Mouse (Mus musculus) liver, embryonic 15.5 days (tissue): ENCODE results near the gene Zfp352. TPM values are rescaled to one million over a fixed set of nuclear protein-coding genes. Genes with fewer than 3 reads are reported as not detected.
"Not testable (repeated sequence)": the region's sequence is repeated elsewhere in the genome, so short reads cannot be mapped to it uniquely, and the experiment has no call there.

ENCODE experiments used
- ATAC-seq: fragments of 200-750 bp; cut with Nextera tagmentation; 2 replicates; pipeline ENCODE4 v1.8.0; 2017; ENCODE audit warnings: moderate number of reproducible peaks, mild to moderate bottlenecking, moderate library complexity; ENCODE audit not compliant: insufficient read depth
- H3K27ac ChIP-seq: fragments of 300-500 bp; sonication (generic); replicated peaks from 2 replicates; pipeline ENCODE4 v1.5.1; 2015; ENCODE audit warnings: mild to moderate bottlenecking, inconsistent platforms
- H3K27me3 ChIP-seq: fragments of 300-500 bp; sonication (generic); 2 replicates; pipeline ENCODE4 v1.6.1; 2015; ENCODE audit warnings: mild to moderate bottlenecking, inconsistent platforms
- H3K36me3 ChIP-seq: fragments of 300-500 bp; sonication (generic); replicated peaks from 2 replicates; pipeline ENCODE4 v1.6.1; 2015; ENCODE audit warnings: moderate library complexity, mild to moderate bottlenecking, inconsistent platforms
- H3K4me1 ChIP-seq: fragments of 300-500 bp; sonication (generic); replicated peaks from 2 replicates; pipeline ENCODE4 v1.6.1; 2015; ENCODE audit warnings: inconsistent platforms
- H3K4me2 ChIP-seq: fragments of 300-500 bp; sonication (generic); 2 replicates; pipeline ENCODE4 v1.6.1; 2015; ENCODE audit warnings: moderate library complexity, mild to moderate bottlenecking, inconsistent platforms
- H3K4me3 ChIP-seq: fragments of 300-500 bp; sonication (generic); replicated peaks from 2 replicates; pipeline ENCODE4 v1.5.1; 2015; ENCODE audit warnings: mild to moderate bottlenecking, inconsistent platforms
- H3K9ac ChIP-seq: fragments of 300-500 bp; sonication (generic); 2 replicates; pipeline ENCODE4 v1.6.1; 2015; ENCODE audit warnings: moderate library complexity, mild to moderate bottlenecking, inconsistent platforms
- H3K9me3 ChIP-seq: fragments of 300-500 bp; sonication (generic); replicated peaks from 2 replicates; pipeline ENCODE4 v1.6.1; 2016; ENCODE audit warnings: inconsistent platforms
- WGBS: fragments of 180-500 bp; shearing (Covaris S2); methylation state at CpG from one replicate; pipeline ENCODE4 v1.1.7; 2015; ENCODE audit warnings: mixed read lengths; ENCODE audit not compliant: insufficient replicate concordance; 5-methylcytosine and 5-hydroxymethylcytosine counted together
- polyA plus RNA-seq: library from polyadenylated mRNA; unstranded; fragments of >200 nt; fragmentation: Nextera tagmentation; extraction: Ambion mirVana; gene quantifications from 2 replicates; pipeline ENCODE4 v1.2.1, GENCODE M21; 2015

The Zfp352 gene
- polyA plus RNA-seq: not detected in 2 replicates

DNA sequence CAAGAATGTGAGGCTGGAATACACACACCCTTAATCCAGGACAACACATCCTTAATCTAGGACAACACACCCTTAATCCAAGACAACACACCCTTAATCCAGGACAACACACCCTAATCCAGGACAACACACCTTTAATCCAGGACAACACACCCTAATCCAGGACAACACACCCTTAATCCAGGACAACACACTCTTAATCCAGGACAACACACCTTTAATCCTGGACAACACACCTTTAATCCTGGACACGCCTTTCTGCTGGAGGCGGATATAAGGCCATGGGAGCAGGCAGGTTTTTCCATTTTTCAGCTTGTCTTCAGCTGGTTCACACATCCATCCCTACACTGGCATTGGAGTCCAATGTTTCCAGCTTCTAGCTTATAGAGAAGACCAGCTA, at the start of gene Zfp352:
Gene Zfp352, plus strand, starts transcription at position 301 of the 400 bp plus-strand sequence.
- Histone ChIP-seq H3K4me2 (no peak within 1 kb of the TSS), H3K27me3 (no peaks in the 10 kb centered on the region), H3K4me3 (no peak within 1 kb of the TSS), H3K27ac (no peak within 1 kb of the TSS), H3K36me3 (no peaks in the 10 kb centered on the region), H3K9ac (no peak within 1 kb of the TSS), H3K4me1 (no peaks in the 10 kb centered on the region), H3K9me3 (no peaks in the 10 kb centered on the region; the same call in 1 of the 2 replicates)
- ATAC-seq: no peak
- 61% methylated on average over 2 of the region's 2 CpGs for WGBS

DNA sequence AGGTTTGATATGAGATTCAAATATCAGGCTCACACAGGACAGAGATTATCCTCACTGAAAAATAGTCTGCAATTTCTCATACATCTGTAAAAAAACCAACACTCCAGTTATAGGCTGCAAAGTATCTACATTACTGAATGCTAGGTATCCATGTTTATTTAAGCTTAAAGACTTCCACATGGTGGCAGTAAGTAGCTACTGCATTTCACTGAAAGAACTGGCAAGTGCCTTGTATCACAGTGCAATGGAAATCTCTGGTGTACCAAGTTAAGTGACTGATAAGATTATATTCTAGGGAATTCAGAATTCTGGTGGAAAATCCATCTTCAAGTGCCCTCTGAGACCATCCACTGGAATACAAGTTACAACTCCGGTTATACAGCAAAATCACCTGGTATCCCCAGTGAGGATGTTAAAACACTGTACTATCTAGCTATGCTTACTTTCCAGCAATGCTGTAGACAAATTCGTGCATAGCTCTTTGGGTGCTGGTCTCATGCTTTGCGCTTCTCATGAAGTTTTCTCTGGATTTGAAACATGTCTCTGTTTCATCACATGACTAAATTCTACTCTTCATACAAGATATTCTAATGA, 47.6 kb upstream of the Zfp352 start:
- WGBS: 52% methylated on average over 3 of the region's 3 CpGs
- Histone ChIP-seq H3K27ac (no peak overlapping the region), H3K4me1 (no peaks in the 10 kb centered on the region), H3K27me3 (no peaks in the 10 kb centered on the region), H3K4me3 (no peak overlapping the region), H3K4me2 (no peak overlapping the region), H3K9ac (no peak overlapping the region), H3K36me3 (no peaks in the 10 kb centered on the region), H3K9me3 (no peaks in the 10 kb centered on the region)
- no peak for ATAC-seq

DNA sequence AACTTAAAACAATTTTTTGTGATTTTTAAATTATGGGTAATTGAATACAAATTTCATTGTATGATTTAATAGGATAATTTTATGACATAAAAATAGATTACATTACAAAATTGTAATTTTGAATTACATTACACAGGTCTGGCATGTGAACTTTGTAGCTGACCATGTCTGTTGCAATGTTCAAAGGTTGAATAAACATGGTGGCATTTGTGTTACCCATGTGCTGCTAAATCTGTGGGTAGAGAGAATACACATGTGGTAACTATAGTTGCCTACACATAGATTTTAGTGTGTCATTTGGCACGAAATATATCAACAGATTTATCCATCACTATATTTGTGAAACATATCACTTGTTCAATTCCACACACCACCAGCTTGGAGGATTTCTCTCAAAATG, 44.6 kb upstream of the Zfp352 start:
- H3K27ac ChIP-seq: no peak overlapping the region
- H3K36me3 ChIP-seq: no peaks in the 10 kb centered on the region
- no peaks in the 10 kb centered on the region for H3K4me1 ChIP-seq
- WGBS: 36% methylated on average over 1 of the region's 1 CpGs
- H3K4me3 ChIP-seq: no peak overlapping the region
- ATAC-seq: no peak
- no peak overlapping the region for H3K9ac ChIP-seq
- H3K9me3 ChIP-seq: no peaks in the 10 kb centered on the region
- no peaks in the 10 kb centered on the region for H3K27me3 ChIP-seq
- no peak overlapping the region for H3K4me2 ChIP-seq

DNA sequence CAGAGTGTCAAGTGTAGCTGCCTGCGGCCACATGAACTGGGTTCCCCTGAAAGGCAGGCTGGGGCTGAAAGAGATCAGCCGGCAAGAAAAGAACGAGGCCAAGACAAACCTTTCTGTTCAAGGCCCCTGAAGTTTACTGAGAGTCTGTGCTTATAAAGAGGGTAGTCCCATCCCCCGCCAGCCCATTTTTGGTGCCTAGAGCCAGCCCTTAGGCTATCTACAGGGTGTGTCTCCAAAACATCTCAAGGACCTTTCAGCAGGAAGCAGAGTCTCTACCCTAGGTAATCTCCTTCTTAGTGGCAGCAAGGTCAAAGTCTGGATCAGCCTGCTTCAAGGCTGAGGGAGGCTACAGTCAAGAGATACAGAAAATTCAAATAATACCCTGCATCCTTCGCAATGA, 15.2 kb upstream of the Zfp352 start:
- Histone ChIP-seq H3K4me2 (no peak overlapping the region), H3K9ac (no peak overlapping the region), H3K36me3 (no peaks in the 10 kb centered on the region), H3K4me1 (no peaks in the 10 kb centered on the region), H3K4me3 (no peak overlapping the region), H3K9me3 (no peaks in the 10 kb centered on the region), H3K27ac (no peak overlapping the region), H3K27me3 (no peaks in the 10 kb centered on the region)
- WGBS: 62% methylated on average over 5 of the region's 5 CpGs
- ATAC-seq: no peak

DNA sequence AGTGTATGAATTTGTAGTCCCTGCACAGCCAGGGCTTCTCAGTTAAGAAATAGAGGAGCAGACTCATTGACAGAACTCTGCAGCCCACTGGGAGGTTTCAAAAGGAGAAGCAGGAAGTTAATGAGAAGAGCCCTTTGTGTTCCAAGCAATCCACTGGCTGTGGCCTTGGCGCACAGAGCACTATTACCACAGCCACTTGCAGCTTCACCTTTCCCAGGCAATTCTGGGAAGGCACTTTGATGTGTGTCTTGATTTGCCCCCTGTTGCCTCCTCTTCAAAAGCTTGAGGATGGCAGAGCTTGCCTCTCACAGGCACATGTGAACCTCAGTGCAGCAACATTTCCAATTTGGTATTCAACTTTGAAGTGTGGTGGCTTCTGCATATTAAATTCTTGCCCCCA, 7.1 kb upstream of the Zfp352 start:
- Histone ChIP-seq H3K4me3 (no peak overlapping the region), H3K9ac (no peak overlapping the region), H3K4me2 (no peak overlapping the region), H3K4me1 (no peaks in the 10 kb centered on the region), H3K9me3 (no peaks in the 10 kb centered on the region), H3K36me3 (no peaks in the 10 kb centered on the region), H3K27me3 (no peaks in the 10 kb centered on the region), H3K27ac (no peak overlapping the region)
- 45% methylated on average over 1 of the region's 1 CpGs for WGBS
- ATAC-seq: no peak

DNA sequence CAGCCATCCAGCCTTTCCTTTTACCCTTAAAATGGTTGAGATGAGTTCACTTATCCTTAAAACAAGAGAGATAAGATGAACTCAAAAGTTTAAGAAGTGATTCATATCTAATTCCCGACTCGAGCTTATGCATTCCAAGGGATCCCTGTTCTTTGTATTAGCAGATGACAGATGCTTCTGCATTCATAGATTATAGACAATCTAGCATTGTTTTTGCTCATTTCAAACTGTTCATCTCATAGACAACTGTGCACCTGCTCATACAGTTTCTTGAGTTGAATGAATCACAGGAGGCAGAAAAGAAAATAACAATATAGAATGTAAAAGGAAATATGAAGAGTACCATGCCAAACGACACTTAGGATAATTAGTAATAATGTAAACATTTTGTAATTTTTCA, 6.5 kb upstream of the Zfp352 start:
- 54% methylated on average over 3 of the region's 3 CpGs for WGBS
- no peaks in the 10 kb centered on the region for H3K36me3 ChIP-seq
- no peak overlapping the region for H3K27ac ChIP-seq
- H3K4me3 ChIP-seq: no peak overlapping the region
- no peak for ATAC-seq
- H3K4me2 ChIP-seq: no peak overlapping the region
- no peak overlapping the region for H3K9ac ChIP-seq
- no peaks in the 10 kb centered on the region for H3K4me1 ChIP-seq
- H3K27me3 ChIP-seq: no peaks in the 10 kb centered on the region
- H3K9me3 ChIP-seq: no peaks in the 10 kb centered on the region

DNA sequence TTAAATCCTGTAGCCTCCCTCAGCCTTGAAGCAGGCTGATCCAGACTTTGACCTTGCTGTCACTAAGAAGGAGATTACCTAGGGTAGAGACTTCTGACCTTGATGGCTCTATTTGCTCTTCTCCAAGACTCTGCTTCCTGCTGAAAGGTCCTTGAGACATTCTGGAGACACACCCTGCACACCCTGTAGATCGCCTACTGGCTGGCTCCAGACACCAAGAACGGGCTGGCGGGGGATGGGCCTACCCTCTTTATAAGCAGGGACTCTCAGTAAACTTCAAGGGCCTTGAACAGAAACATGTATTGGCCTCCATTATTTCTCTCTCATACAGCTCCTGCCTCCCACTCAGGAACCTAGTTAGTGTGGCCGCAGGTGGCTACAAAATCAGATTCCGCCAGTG, 17.0 kb downstream of the Zfp352 start:
- not testable (repeated sequence) for H3K27me3 ChIP-seq, H3K36me3 ChIP-seq, H3K9ac ChIP-seq, H3K4me2 ChIP-seq, H3K9me3 ChIP-seq, H3K27ac ChIP-seq, ATAC-seq, H3K4me1 ChIP-seq, H3K4me3 ChIP-seq
- 68% methylated on average over 5 of the region's 5 CpGs for WGBS

DNA sequence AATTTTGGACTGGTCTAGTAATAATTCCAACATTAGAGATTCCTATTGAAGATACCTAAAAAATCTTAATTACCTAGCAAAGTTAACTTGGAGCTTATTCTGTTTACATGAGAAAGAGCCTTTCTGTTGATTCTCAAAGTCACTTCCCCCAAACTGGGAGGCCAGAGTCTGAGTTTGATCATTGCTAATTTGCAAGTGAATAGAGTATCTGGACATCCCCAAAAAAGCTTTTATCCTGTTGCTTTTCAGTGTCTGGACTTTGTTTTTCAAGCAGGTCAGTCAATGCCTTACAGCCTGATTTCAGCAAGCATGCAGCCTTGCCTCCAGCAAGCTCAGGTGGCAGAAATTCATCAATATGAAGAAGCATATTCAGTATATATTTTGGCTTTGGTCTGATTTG, 51.2 kb downstream of the Zfp352 start:
- Histone ChIP-seq H3K27ac (no peak overlapping the region), H3K4me1 (no peaks in the 10 kb centered on the region)
- no peak for ATAC-seq

More for the DNA sequence above, 51.2 kb downstream of the Zfp352 start:
- no peaks in the 10 kb centered on the region for H3K36me3 ChIP-seq
- H3K4me3 ChIP-seq: no peak overlapping the region
- H3K27me3 ChIP-seq: no peaks in the 10 kb centered on the region
- no peak overlapping the region for H3K9ac ChIP-seq
- H3K9me3 ChIP-seq: no peaks in the 10 kb centered on the region
- no peak overlapping the region for H3K4me2 ChIP-seq
